Mouse (Mus musculus) G1E-ER4 (cell line): ENCODE measurements around the gene Caskin1. TPM values are rescaled to one million over a fixed set of nuclear protein-coding genes. Genes with fewer than 3 reads are reported as not detected.

Source experiments
- GATA1 ChIP-seq: IDR thresholded peaks from one replicate; pipeline ENCODE4 v1.8.0; 2012; ENCODE audit warnings: low read length, inconsistent platforms
- polyA plus RNA-seq: library from polyadenylated mRNA; stranded (reverse); fragments of >175 nt; gene quantifications from 2 replicates; pipeline ENCODE4 v1.2.3, GENCODE M21; 2012

Caskin1 gene
- 0.01 TPM in 1 of 2 replicates, not detected in the other for polyA plus RNA-seq

- TF ChIP-seq GATA1, result no peak
Observed at GRCm38 (mm10) chr17:24488186-24488661, at the start of gene Caskin1. Caskin1 (plus strand) TSS chr17:24488601.

GRCm38 (mm10) chr17:24440377-24440776 lies 48.0 kb upstream of the Caskin1 start:
- no peak for TF ChIP-seq GATA1

- TF ChIP-seq GATA1, result no peak
Observed at GRCm38 (mm10) chr17:24441148-24441547, 47.3 kb upstream of the Caskin1 start.

GRCm38 (mm10) chr17:24442107-24442506 lies 46.3 kb upstream of the Caskin1 start:
- no peak for TF ChIP-seq GATA1

- TF ChIP-seq GATA1, result no peak
Observed at GRCm38 (mm10) chr17:24442632-24443155, 45.7 kb upstream of the Caskin1 start, which contains the start of gene Dnase1l2. Dnase1l2 (minus strand) TSS chr17:24443105.

GRCm38 (mm10) chr17:24443409-24443808 lies 45.0 kb upstream of the Caskin1 start:
- no peak for TF ChIP-seq GATA1

- TF ChIP-seq GATA1, result no peak
Observed at GRCm38 (mm10) chr17:24446590-24446989, 41.8 kb upstream of the Caskin1 start.

GRCm38 (mm10) chr17:24449507-24449906 lies 38.9 kb upstream of the Caskin1 start:
- no peak for TF ChIP-seq GATA1

GRCm38 (mm10) chr17:24451220-24451619 lies 37.2 kb upstream of the Caskin1 start:
- no peak for TF ChIP-seq GATA1

GRCm38 (mm10) chr17:24453372-24453771 lies 35.0 kb upstream of the Caskin1 start:
- no peak for TF ChIP-seq GATA1

GRCm38 (mm10) chr17:24454218-24454755 lies 34.1 kb upstream of the Caskin1 start:
- peak; percentile 11 for TF ChIP-seq GATA1

- TF ChIP-seq GATA1, result no peak
Observed at GRCm38 (mm10) chr17:24454756-24455522, 33.5 kb upstream of the Caskin1 start.

- TF ChIP-seq GATA1, result no peak
Observed at GRCm38 (mm10) chr17:24461580-24461979, 26.8 kb upstream of the Caskin1 start.

GRCm38 (mm10) chr17:24462932-24463331 lies 25.5 kb upstream of the Caskin1 start:
- TF ChIP-seq GATA1, result no peak

GRCm38 (mm10) chr17:24463374-24464133 lies 24.8 kb upstream of the Caskin1 start:
- peak; percentile 33 for TF ChIP-seq GATA1
